Mouse (Mus musculus) limb, embryonic 12.5 days (tissue): ENCODE data around the gene Malrd1. TPM values are rescaled to one million over a fixed set of nuclear protein-coding genes. Genes with fewer than 3 reads are reported as not detected.

Experiments used
- ATAC-seq: fragments of 200-750 bp; cut with Nextera tagmentation; 2 replicates; pipeline ENCODE4 v1.8.0; 2017; ENCODE audit warnings: low read depth, moderate TSS enrichment; ENCODE audit not compliant: insufficient number of reproducible peaks, insufficient read depth, low FRiP score, low TSS enrichment
- H3K27ac ChIP-seq: fragments of 300-500 bp; sonication (generic); 2 replicates; pipeline ENCODE4 v1.5.1; 2016; ENCODE audit warnings: mild to moderate bottlenecking, moderate library complexity
- H3K27me3 ChIP-seq: fragments of 300-500 bp; sonication (generic); 2 replicates; pipeline ENCODE4 v1.6.1; 2016; ENCODE audit warnings: mild to moderate bottlenecking, moderate library complexity
- H3K36me3 ChIP-seq: fragments of 300-500 bp; sonication (generic); 2 replicates; pipeline ENCODE4 v1.6.1; 2016; ENCODE audit warnings: mild to moderate bottlenecking, moderate library complexity
- H3K4me1 ChIP-seq: fragments of 300-500 bp; sonication (generic); replicated peaks from 2 replicates; pipeline ENCODE4 v1.6.1; 2016
- H3K4me2 ChIP-seq: fragments of 300-500 bp; sonication (generic); 2 replicates; pipeline ENCODE4 v1.6.1; 2016; ENCODE audit warnings: mild to moderate bottlenecking, moderate library complexity
- H3K4me3 ChIP-seq: fragments of 300-500 bp; sonication (generic); replicated peaks from 2 replicates; pipeline ENCODE4 v1.5.1; 2016; ENCODE audit warnings: mild to moderate bottlenecking
- H3K9ac ChIP-seq: fragments of 300-500 bp; sonication (generic); replicated peaks from 2 replicates; pipeline ENCODE4 v1.6.1; 2016; ENCODE audit warnings: mild to moderate bottlenecking, moderate library complexity
- H3K9me3 ChIP-seq: fragments of 300-500 bp; sonication (generic); 2 replicates; pipeline ENCODE4 v1.6.1; 2016; ENCODE audit warnings: mild to moderate bottlenecking, moderate library complexity
- WGBS: fragments of 180-500 bp; shearing (Covaris S2); methylation state at CpG from one replicate; pipeline ENCODE4 v1.1.7; 2016; 5-methylcytosine and 5-hydroxymethylcytosine counted together
- polyA plus RNA-seq: library from polyadenylated mRNA; unstranded; fragments of >200 nt; fragmentation: Nextera tagmentation; extraction: Ambion mirVana; gene quantifications from 2 replicates; pipeline ENCODE4 v1.2.1, GENCODE M21; 2016

Malrd1 gene
- polyA plus RNA-seq, 1 experiment from 2014 or later = 0.04 TPM

DNA sequence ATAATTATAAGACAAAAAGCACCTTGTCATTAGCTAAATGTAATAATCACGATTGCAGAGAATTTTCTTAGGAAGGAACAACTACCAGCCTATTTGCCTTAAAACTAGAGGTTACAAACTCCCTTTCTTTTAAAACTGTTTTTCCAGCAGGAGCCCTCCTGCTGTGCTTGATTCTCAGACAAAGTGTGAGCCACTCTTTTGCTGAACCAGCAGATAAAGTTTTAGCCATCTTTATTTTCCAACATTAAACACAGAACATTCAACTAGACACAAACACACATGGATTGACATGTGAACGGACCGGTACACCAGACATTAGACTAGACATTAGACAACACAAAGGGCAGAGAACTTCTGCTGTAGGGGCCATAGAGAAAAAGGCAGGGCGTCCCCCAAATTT, 505.3 kb downstream of the Malrd1 start:
- no peaks in the 10 kb centered on the region for H3K36me3 ChIP-seq
- WGBS = 67% methylated on average over 4 of the region's 4 CpGs
- no peaks in the 10 kb centered on the region for H3K4me1 ChIP-seq
- H3K27ac ChIP-seq = no peak overlapping the region
- no peak overlapping the region for H3K4me2 ChIP-seq
- no peak overlapping the region for H3K4me3 ChIP-seq
- H3K27me3 ChIP-seq = no peaks in the 10 kb centered on the region
- no peak overlapping the region for H3K9ac ChIP-seq
- no peaks in the 10 kb centered on the region for H3K9me3 ChIP-seq
- ATAC-seq = no peak

DNA sequence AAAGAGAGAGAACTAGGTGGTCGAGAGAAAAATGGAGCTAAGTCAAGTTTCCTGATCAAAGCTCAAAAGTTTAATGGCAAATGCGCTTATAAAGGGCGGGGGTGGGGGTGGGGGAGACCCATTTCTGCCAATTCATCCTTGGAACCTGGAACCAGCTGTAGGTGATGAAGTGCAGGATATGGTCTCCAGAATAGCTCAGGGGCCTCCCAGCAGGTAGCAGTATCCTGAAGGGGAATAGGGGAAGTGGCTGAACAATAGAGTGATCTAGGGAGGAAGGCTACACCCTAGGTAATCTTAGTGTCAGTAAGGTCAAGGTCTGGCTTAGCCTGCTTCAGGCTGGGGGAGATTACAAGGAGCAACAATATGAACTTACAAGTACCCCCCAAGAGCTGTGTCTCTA, 506.5 kb downstream of the Malrd1 start:
- no peak overlapping the region for H3K4me2 ChIP-seq
- H3K4me3 ChIP-seq = no peak overlapping the region
- H3K9me3 ChIP-seq = no peaks in the 10 kb centered on the region
- no peak overlapping the region for H3K27ac ChIP-seq
- 55% methylated on average over 3 of the region's 3 CpGs for WGBS
- no peaks in the 10 kb centered on the region for H3K4me1 ChIP-seq
- ATAC-seq = no peak
- no peaks in the 10 kb centered on the region for H3K27me3 ChIP-seq
- no peak overlapping the region for H3K9ac ChIP-seq
- H3K36me3 ChIP-seq = no peaks in the 10 kb centered on the region

- 64% methylated on average over 3 of the region's 3 CpGs for WGBS
- Histone ChIP-seq H3K36me3 (no peaks in the 10 kb centered on the region), H3K9ac (no peak overlapping the region), H3K27ac (no peak overlapping the region), H3K4me1 (peaks cover 4% of the 10 kb centered on the region; the same call in 1 of the 2 replicates), H3K27me3 (no peaks in the 10 kb centered on the region), H3K9me3 (no peaks in the 10 kb centered on the region), H3K4me3 (no peak overlapping the region), H3K4me2 (no peak overlapping the region)
- no peak for ATAC-seq
Measured at GRCm38 (mm10) chr2:16110696-16111095, 584.4 kb downstream of the Malrd1 start.

GRCm38 (mm10) chr2:16113333-16113732, 587.1 kb downstream of the Malrd1 start:
- H3K9me3 ChIP-seq = no peaks in the 10 kb centered on the region
- H3K4me1 ChIP-seq = peaks cover 4% of the 10 kb centered on the region; the same call in 1 of the 2 replicates
- H3K9ac ChIP-seq = no peak overlapping the region
- H3K27ac ChIP-seq = no peak overlapping the region
- 80% methylated on average over 2 of the region's 2 CpGs for WGBS
- no peak overlapping the region for H3K4me3 ChIP-seq
- no peaks in the 10 kb centered on the region for H3K36me3 ChIP-seq
- H3K4me2 ChIP-seq = no peak overlapping the region
- no peak for ATAC-seq
- no peaks in the 10 kb centered on the region for H3K27me3 ChIP-seq

GRCm38 (mm10) chr2:16147999-16148398, 621.7 kb downstream of the Malrd1 start:
- no peak overlapping the region for H3K27ac ChIP-seq
- H3K4me2 ChIP-seq = no peak overlapping the region
- H3K27me3 ChIP-seq = no peaks in the 10 kb centered on the region
- no peak for ATAC-seq
- H3K36me3 ChIP-seq = no peaks in the 10 kb centered on the region
- H3K9ac ChIP-seq = no peak overlapping the region
- WGBS = 83% methylated on average over 1 of the region's 1 CpGs
- H3K4me1 ChIP-seq = no peaks in the 10 kb centered on the region
- no peak overlapping the region for H3K4me3 ChIP-seq
- H3K9me3 ChIP-seq = no peaks in the 10 kb centered on the region

DNA sequence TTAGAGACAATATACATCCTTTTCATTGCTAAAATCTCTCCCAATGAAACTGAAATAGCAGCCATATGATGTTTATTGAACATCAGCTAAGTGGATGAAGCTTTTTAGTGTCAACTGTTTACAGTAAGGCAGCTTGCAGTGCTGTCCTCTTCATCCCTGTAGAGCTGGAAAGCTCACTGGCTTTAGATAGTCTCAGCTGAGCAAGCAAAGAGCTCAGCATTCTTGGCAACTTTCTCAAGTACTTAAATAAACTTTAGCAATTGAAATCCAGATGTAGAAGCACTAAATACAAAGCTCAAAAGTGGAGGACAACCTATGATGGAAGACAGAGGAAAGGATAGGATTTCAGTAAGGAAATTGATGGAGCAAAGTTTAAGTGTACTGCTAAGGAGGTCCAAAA, 626.3 kb downstream of the Malrd1 start:
- Histone ChIP-seq H3K4me2 (no peak overlapping the region), H3K4me3 (no peak overlapping the region), H3K27ac (no peak overlapping the region), H3K4me1 (no peaks in the 10 kb centered on the region), H3K9ac (no peak overlapping the region), H3K36me3 (no peaks in the 10 kb centered on the region), H3K9me3 (no peaks in the 10 kb centered on the region), H3K27me3 (no peaks in the 10 kb centered on the region)
- no peak for ATAC-seq

DNA sequence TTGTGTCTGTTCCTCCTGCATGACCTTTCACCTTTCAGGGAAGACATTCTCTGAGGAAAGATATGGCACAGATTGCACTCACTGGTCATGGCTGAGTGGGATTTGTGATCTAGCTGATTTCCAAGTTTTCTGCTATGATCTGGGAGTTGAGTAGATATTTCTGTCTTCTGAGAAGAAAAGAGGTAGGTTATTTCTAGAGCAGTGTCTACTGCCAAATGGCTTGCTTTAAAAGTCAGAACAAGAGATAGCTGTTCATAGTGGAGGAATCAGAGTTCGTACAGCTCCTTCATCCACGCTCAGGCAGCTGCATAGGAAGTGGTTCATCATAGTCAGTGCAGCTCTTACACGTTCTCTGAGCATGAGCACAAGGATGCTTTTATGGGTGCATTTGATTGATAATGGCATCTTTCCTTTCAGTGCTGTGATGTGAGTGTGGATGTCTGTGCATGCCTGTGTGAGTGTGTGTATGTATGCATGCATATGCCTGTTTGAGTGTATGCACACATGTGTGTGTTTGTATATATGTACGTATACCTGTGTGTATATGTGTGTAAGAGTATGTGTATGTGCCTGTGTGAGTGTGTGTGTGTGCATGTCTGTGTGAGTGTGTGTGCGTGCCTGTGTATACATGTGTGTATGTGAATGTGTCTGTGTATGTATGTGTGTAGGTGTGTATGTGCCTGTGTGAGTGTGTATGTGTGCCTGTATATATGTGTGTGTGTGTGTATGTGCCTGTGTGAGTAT, 637.1 kb downstream of the Malrd1 start:
- 0 out of 2 replicates have a peak, but pooled peaks have one; percentile 20 for ATAC-seq
- H3K4me2 ChIP-seq = no peak overlapping the region
- WGBS = 80% methylated on average over 5 of the region's 5 CpGs

DNA sequence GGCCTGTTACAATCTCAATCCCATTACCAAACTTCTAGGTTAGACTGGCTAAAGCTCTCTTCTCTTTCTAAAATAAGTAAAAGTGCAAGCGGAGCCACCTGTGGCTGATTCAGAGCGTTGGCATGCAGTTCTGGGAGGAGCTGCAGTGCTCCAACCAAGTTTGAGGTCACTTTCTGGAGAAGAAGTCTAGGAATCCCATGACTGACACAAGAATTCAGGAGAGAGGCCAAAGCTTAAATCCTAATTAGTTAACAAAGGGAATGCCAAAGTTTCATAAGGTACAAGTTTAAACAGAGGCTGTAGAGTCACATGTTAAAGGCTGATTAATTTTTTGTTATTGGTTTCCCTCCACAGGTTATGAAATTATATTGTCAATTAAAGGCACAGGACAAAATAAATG, 642.3 kb downstream of the Malrd1 start:
- Histone ChIP-seq H3K36me3 (no peaks in the 10 kb centered on the region), H3K4me2 (no peak overlapping the region), H3K9ac (no peak overlapping the region), H3K9me3 (no peaks in the 10 kb centered on the region), H3K4me3 (no peak overlapping the region), H3K27me3 (no peaks in the 10 kb centered on the region), H3K27ac (no peak overlapping the region), H3K4me1 (no peaks in the 10 kb centered on the region)
- 70% methylated on average over 2 of the region's 2 CpGs for WGBS
- no peak for ATAC-seq

More for the DNA sequence above, 637.1 kb downstream of the Malrd1 start:
- Histone ChIP-seq H3K27me3 (no peaks in the 10 kb centered on the region), H3K9ac (no peak overlapping the region), H3K27ac (no peak overlapping the region), H3K9me3 (no peaks in the 10 kb centered on the region), H3K4me3 (no peak overlapping the region), H3K36me3 (no peaks in the 10 kb centered on the region), H3K4me1 (no peaks in the 10 kb centered on the region)

DNA sequence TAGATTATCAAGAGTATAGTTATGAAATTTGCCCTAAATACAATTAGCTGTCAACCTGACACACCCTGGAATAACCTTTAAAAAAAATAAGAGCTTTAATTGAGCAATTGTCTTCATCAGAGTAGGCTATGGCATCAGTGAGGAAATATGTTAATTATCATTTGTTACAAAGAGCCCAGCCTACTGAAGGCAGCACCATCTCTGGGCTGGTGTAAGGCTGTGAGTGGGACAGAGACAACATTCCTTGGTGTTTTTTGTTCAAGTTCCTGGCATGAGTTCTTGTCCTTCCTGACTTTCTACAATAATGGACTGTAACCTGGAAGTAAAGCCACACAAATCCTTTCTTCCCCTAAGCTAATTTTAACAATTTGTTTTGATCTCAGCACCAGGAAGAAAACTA, 645.8 kb downstream of the Malrd1 start:
- no peaks in the 10 kb centered on the region for H3K4me1 ChIP-seq
- H3K36me3 ChIP-seq = no peaks in the 10 kb centered on the region
- no peaks in the 10 kb centered on the region for H3K27me3 ChIP-seq
- H3K9me3 ChIP-seq = no peaks in the 10 kb centered on the region
- H3K27ac ChIP-seq = no peak overlapping the region
- H3K4me3 ChIP-seq = no peak overlapping the region
- no peak overlapping the region for H3K4me2 ChIP-seq
- no peak for ATAC-seq
- no peak overlapping the region for H3K9ac ChIP-seq

DNA sequence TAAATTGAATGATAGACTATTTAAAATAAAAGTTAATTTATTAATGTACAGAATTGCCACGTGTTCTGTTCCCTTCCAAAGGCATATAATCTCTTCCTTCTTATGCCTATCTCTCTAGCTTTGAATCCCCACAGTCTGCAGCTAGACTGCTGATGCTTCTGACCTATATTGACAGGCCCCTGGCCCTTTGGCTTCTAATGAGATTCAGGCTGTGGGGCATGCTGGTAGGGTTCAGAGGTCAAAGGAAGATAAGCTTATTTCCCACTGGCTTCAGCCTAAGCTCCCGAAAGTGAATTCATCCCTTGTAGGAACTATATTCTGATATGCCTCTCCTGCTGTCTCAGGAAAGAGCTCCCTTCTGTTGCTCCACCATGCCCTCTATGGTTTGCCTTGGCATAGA, 647.1 kb downstream of the Malrd1 start:
- Histone ChIP-seq H3K27ac (no peak overlapping the region), H3K4me1 (no peaks in the 10 kb centered on the region), H3K4me2 (no peak overlapping the region), H3K36me3 (no peaks in the 10 kb centered on the region), H3K9me3 (no peaks in the 10 kb centered on the region), H3K4me3 (no peak overlapping the region), H3K9ac (no peak overlapping the region), H3K27me3 (no peaks in the 10 kb centered on the region)
- 60% methylated on average over 2 of the region's 2 CpGs for WGBS
- no peak for ATAC-seq

- Histone ChIP-seq H3K27ac (no peak overlapping the region), H3K36me3 (no peaks in the 10 kb centered on the region), H3K4me2 (no peak overlapping the region), H3K4me1 (no peaks in the 10 kb centered on the region), H3K9me3 (no peaks in the 10 kb centered on the region), H3K4me3 (no peak overlapping the region), H3K27me3 (no peaks in the 10 kb centered on the region), H3K9ac (no peak overlapping the region)
- ATAC-seq = no peak
- WGBS = 55% methylated on average over 2 of the region's 2 CpGs
Measured at GRCm38 (mm10) chr2:16182140-16182539, 655.9 kb downstream of the Malrd1 start.

DNA sequence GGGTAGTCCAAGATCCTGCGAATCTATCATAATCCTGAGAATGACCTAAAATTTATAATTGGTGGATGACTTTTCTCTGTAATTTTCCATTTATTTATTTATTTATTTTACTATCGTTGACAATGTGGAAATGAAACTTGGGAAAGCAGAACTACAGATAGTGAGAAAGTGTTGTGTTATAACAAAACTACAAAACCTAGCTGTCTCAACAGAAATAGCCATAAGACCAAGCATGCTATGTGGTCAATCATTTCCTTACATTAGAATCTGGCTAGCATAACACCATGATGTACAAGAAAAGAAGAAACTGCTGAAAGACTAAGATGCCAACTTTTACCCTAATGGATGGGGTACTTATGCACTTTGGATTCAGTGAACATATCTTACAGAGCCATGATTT, 656.9 kb downstream of the Malrd1 start:
- no peak overlapping the region for H3K4me3 ChIP-seq
- no peak overlapping the region for H3K27ac ChIP-seq
- 90% methylated on average over 2 of the region's 2 CpGs for WGBS
- no peak overlapping the region for H3K9ac ChIP-seq
- H3K4me2 ChIP-seq = no peak overlapping the region
- no peaks in the 10 kb centered on the region for H3K9me3 ChIP-seq
- no peak for ATAC-seq
- H3K4me1 ChIP-seq = no peaks in the 10 kb centered on the region
- no peaks in the 10 kb centered on the region for H3K27me3 ChIP-seq
- H3K36me3 ChIP-seq = no peaks in the 10 kb centered on the region
